Mouse (Mus musculus): ENCODE results near the gene Them5. TPM values are rescaled to one million over a fixed set of nuclear protein-coding genes. Genes with fewer than 3 reads are reported as not detected.

Gene Them5
- not detected in 2 replicates for polyA plus RNA-seq (2012)

GRCm38 (mm10) chr3:94341959-94342422 is at the start of gene Them5:
Them5 (plus strand) TSS chr3:94342099.
- no peak for TF ChIP-seq GATA1 (IDR thresholded peaks at IDR 0.05; ENCODE audit: low read length)
- TF ChIP-seq TAL1 (IDR thresholded peaks at IDR 0.05; ENCODE audit: low read length) = no peak
- Histone ChIP-seq H3K36me3 (ENCODE audit: control insufficient read depth) (no peaks in the 10 kb centered on the region), H3K9me3 (ENCODE audit: control insufficient read depth, low read length) (no peaks in the 10 kb centered on the region), H3K4me3 (replicated peaks) (no peak within 1 kb of the TSS), H3K27me3 (ENCODE audit: control insufficient read depth) (no peaks in the 10 kb centered on the region), H3K4me1 (ENCODE audit: control insufficient read depth) (no peaks in the 10 kb centered on the region)

- Histone ChIP-seq H3K4me3 (replicated peaks) (no peak overlapping the region), H3K4me1 (ENCODE audit: control insufficient read depth) (peaks cover 14% of the 10 kb centered on the region), H3K36me3 (ENCODE audit: control insufficient read depth) (no peaks in the 10 kb centered on the region), H3K9me3 (ENCODE audit: control insufficient read depth, low read length) (no peaks in the 10 kb centered on the region), H3K27me3 (ENCODE audit: control insufficient read depth) (no peaks in the 10 kb centered on the region)
- TF ChIP-seq TAL1 (IDR thresholded peaks at IDR 0.05; ENCODE audit: low read length) = no peak
Measured at GRCm38 (mm10) chr3:94305457-94305856, 36.4 kb upstream of the Them5 start.

- no peak for TF ChIP-seq TAL1 (IDR thresholded peaks at IDR 0.05; ENCODE audit: low read length)
- TF ChIP-seq GATA1 (IDR thresholded peaks at IDR 0.05; ENCODE audit: low read length) = no peak
- Histone ChIP-seq H3K4me1 (ENCODE audit: control insufficient read depth) (peaks cover 21% of the 10 kb centered on the region), H3K4me3 (replicated peaks) (no peak overlapping the region), H3K9me3 (ENCODE audit: control insufficient read depth, low read length) (no peaks in the 10 kb centered on the region), H3K36me3 (ENCODE audit: control insufficient read depth) (no peaks in the 10 kb centered on the region), H3K27me3 (ENCODE audit: control insufficient read depth) (no peaks in the 10 kb centered on the region)
Measured at GRCm38 (mm10) chr3:94306975-94307374, 34.9 kb upstream of the Them5 start.

GRCm38 (mm10) chr3:94309633-94310363 is 32.1 kb upstream of the Them5 start, which contains the start of gene Them4:
Them4 (plus strand) TSS chr3:94310089.
- TF ChIP-seq TAL1 (IDR thresholded peaks at IDR 0.05; ENCODE audit: low read length) = no peak
- no peak for TF ChIP-seq GATA1 (IDR thresholded peaks at IDR 0.05; ENCODE audit: low read length)
- H3K4me1 ChIP-seq (ENCODE audit: control insufficient read depth) = peaks cover 21% of the 10 kb centered on the region
- no peaks in the 10 kb centered on the region for H3K27me3 ChIP-seq (ENCODE audit: control insufficient read depth)

GRCm38 (mm10) chr3:94310491-94310890 is 31.4 kb upstream of the Them5 start:
- Histone ChIP-seq H3K36me3 (ENCODE audit: control insufficient read depth) (no peaks in the 10 kb centered on the region), H3K4me1 (ENCODE audit: control insufficient read depth) (peaks cover 21% of the 10 kb centered on the region), H3K4me3 (replicated peaks) (peak overlapping the region; percentile 63), H3K9me3 (ENCODE audit: control insufficient read depth, low read length) (no peaks in the 10 kb centered on the region), H3K27me3 (ENCODE audit: control insufficient read depth) (no peaks in the 10 kb centered on the region)
- no peak for TF ChIP-seq GATA1 (IDR thresholded peaks at IDR 0.05; ENCODE audit: low read length)
- no peak for TF ChIP-seq TAL1 (IDR thresholded peaks at IDR 0.05; ENCODE audit: low read length)

More at GRCm38 (mm10) chr3:94309633-94310363, 32.1 kb upstream of the Them5 start, which contains the start of gene Them4:
- H3K36me3 ChIP-seq (ENCODE audit: control insufficient read depth) = no peaks in the 10 kb centered on the region
- H3K9me3 ChIP-seq (ENCODE audit: control insufficient read depth, low read length) = no peaks in the 10 kb centered on the region
- peak within 1 kb of the TSS; percentile 63 for H3K4me3 ChIP-seq (replicated peaks)

- H3K4me1 ChIP-seq (ENCODE audit: control insufficient read depth) = peaks cover 21% of the 10 kb centered on the region
- no peaks in the 10 kb centered on the region for H3K9me3 ChIP-seq (ENCODE audit: control insufficient read depth, low read length)
- peak overlapping the region; percentile 63 for H3K4me3 ChIP-seq (replicated peaks)
- TF ChIP-seq GATA1 (IDR thresholded peaks at IDR 0.05; ENCODE audit: low read length) = no peak
- no peak for TF ChIP-seq TAL1 (IDR thresholded peaks at IDR 0.05; ENCODE audit: low read length)
- no peaks in the 10 kb centered on the region for H3K36me3 ChIP-seq (ENCODE audit: control insufficient read depth)
- H3K27me3 ChIP-seq (ENCODE audit: control insufficient read depth) = no peaks in the 10 kb centered on the region
Measured at GRCm38 (mm10) chr3:94310911-94311310, 31.0 kb upstream of the Them5 start.

- H3K4me3 ChIP-seq (replicated peaks) = no peak overlapping the region
- H3K27me3 ChIP-seq (ENCODE audit: control insufficient read depth) = no peaks in the 10 kb centered on the region
- H3K36me3 ChIP-seq (ENCODE audit: control insufficient read depth) = no peaks in the 10 kb centered on the region
- H3K4me1 ChIP-seq (ENCODE audit: control insufficient read depth) = peaks cover 21% of the 10 kb centered on the region
- no peaks in the 10 kb centered on the region for H3K9me3 ChIP-seq (ENCODE audit: control insufficient read depth, low read length)
- no peak for TF ChIP-seq TAL1 (IDR thresholded peaks at IDR 0.05; ENCODE audit: low read length)
- no peak for TF ChIP-seq GATA1 (IDR thresholded peaks at IDR 0.05; ENCODE audit: low read length)
Measured at GRCm38 (mm10) chr3:94311376-94311775, 30.5 kb upstream of the Them5 start.

GRCm38 (mm10) chr3:94328681-94329080 is 13.2 kb upstream of the Them5 start:
- no peaks in the 10 kb centered on the region for H3K27me3 ChIP-seq (ENCODE audit: control insufficient read depth)
- H3K4me3 ChIP-seq (replicated peaks) = no peak overlapping the region
- no peaks in the 10 kb centered on the region for H3K4me1 ChIP-seq (ENCODE audit: control insufficient read depth)
- no peaks in the 10 kb centered on the region for H3K36me3 ChIP-seq (ENCODE audit: control insufficient read depth)
- TF ChIP-seq TAL1 (IDR thresholded peaks at IDR 0.05; ENCODE audit: low read length) (no peak), GATA1 (IDR thresholded peaks at IDR 0.05; ENCODE audit: low read length) (no peak)
- no peaks in the 10 kb centered on the region for H3K9me3 ChIP-seq (ENCODE audit: control insufficient read depth, low read length)

- Histone ChIP-seq H3K4me3 (replicated peaks) (no peak overlapping the region), H3K9me3 (ENCODE audit: control insufficient read depth, low read length) (no peaks in the 10 kb centered on the region), H3K4me1 (ENCODE audit: control insufficient read depth) (no peaks in the 10 kb centered on the region), H3K36me3 (ENCODE audit: control insufficient read depth) (no peaks in the 10 kb centered on the region), H3K27me3 (ENCODE audit: control insufficient read depth) (no peaks in the 10 kb centered on the region)
- TF ChIP-seq TAL1 (IDR thresholded peaks at IDR 0.05; ENCODE audit: low read length) (no peak), GATA1 (IDR thresholded peaks at IDR 0.05; ENCODE audit: low read length) (no peak)
Measured at GRCm38 (mm10) chr3:94334442-94334841, 7.5 kb upstream of the Them5 start.
